Mouse (Mus musculus) neural tube, embryonic 12.5 days (tissue): ENCODE measurements around the gene Fam222a. TPM values are rescaled to one million over a fixed set of nuclear protein-coding genes. Genes with fewer than 3 reads are reported as not detected.

Experiments
- ATAC-seq: fragments of 200-750 bp; cut with Nextera tagmentation; 2 replicates; pipeline ENCODE4 v1.8.0; 2017; ENCODE audit warnings: low read depth, mild to moderate bottlenecking, moderate TSS enrichment, moderate library complexity; ENCODE audit not compliant: low FRiP score
- H3K27ac ChIP-seq: fragments of 300-500 bp; sonication (generic); 2 replicates; pipeline ENCODE4 v1.5.1; 2016
- H3K27me3 ChIP-seq: fragments of 300-500 bp; sonication (generic); replicated peaks from 2 replicates; pipeline ENCODE4 v1.6.1; 2016; ENCODE audit warnings: mild to moderate bottlenecking
- H3K36me3 ChIP-seq: fragments of 300-500 bp; sonication (generic); 2 replicates; pipeline ENCODE4 v1.6.1; 2016; ENCODE audit warnings: mild to moderate bottlenecking
- H3K4me1 ChIP-seq: fragments of 300-500 bp; sonication (generic); 2 replicates; pipeline ENCODE4 v1.6.1; 2016
- H3K4me2 ChIP-seq: fragments of 300-500 bp; sonication (generic); replicated peaks from 2 replicates; pipeline ENCODE4 v1.6.1; 2016; ENCODE audit warnings: mild to moderate bottlenecking
- H3K4me3 ChIP-seq: fragments of 300-500 bp; sonication (generic); 2 replicates; pipeline ENCODE4 v1.5.1; 2016
- H3K9ac ChIP-seq: fragments of 300-500 bp; sonication (generic); 2 replicates; pipeline ENCODE4 v1.6.1; 2016; ENCODE audit warnings: mild to moderate bottlenecking
- H3K9me3 ChIP-seq: fragments of 300-500 bp; sonication (generic); 2 replicates; pipeline ENCODE4 v1.6.1; 2016; ENCODE audit warnings: mild to moderate bottlenecking
- WGBS: fragments of 180-500 bp; shearing (Covaris S2); methylation state at CpG from one replicate; pipeline ENCODE4 v1.1.7; 2016; 5-methylcytosine and 5-hydroxymethylcytosine counted together
- polyA plus RNA-seq: library from polyadenylated mRNA; unstranded; fragments of >200 nt; fragmentation: Nextera tagmentation; extraction: Ambion mirVana; gene quantifications from 2 replicates; pipeline ENCODE4 v1.2.1, GENCODE M21; 2016

Fam222a gene
- polyA plus RNA-seq, 1 experiment from 2014 or later, result 8.0 TPM

DNA sequence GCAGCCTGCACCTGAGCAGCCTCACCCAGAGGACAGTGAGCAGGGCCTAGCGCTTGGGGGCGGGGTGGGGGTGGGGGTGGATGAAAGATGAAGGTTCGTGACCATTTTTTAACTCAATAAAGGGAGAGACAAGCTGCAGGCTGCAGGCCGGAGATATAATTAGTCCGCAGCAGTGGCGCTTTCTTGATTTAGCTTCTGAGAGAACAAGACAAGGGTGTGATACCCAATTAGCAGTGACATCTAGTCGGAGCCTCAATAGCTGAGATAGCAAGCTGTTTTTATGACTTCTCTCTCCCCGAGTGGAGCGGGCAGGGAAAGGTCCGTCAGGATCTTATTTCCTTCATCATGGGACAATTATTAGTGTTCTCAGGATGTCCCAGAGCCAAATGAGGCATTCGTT lies 7.2 kb downstream of the Fam222a start:
- H3K36me3 ChIP-seq, result no peaks in the 10 kb centered on the region
- H3K9ac ChIP-seq, result peak overlapping the region; percentile 47; the same call in 1 of the 2 replicates
- H3K9me3 ChIP-seq, result no peaks in the 10 kb centered on the region
- 16% methylated on average over 11 of the region's 11 CpGs for WGBS
- no peak for ATAC-seq
- H3K4me1 ChIP-seq, result peaks cover 94% of the 10 kb centered on the region
- no peak overlapping the region for H3K4me3 ChIP-seq
- peak overlapping the region; percentile 45 for H3K4me2 ChIP-seq
- no peaks in the 10 kb centered on the region for H3K27me3 ChIP-seq
- H3K27ac ChIP-seq, result peak overlapping the region; percentile 16; the same call in 1 of the 2 replicates

DNA sequence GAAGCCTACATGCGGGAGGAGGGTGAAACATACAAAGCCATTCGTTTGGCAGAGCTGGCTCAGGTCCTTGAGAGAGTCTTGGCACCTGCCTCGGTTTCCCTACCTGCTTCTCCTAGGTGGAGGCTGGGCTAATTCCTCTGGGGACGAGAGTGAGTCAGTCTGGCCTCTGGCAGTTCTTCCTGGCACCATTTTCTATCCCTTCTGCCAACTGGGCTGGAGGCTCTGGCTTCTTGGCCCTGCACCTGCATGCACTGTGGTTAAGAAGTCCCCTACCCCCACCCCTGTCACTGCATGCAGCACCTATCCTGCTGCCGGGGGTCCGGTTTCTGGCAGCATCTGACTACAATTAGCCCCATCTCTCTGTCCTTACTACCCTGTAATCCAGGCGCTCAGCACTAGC lies 7.7 kb downstream of the Fam222a start:
- no peak for ATAC-seq
- WGBS, result 75% methylated on average over 7 of the region's 7 CpGs
- no peak overlapping the region for H3K4me3 ChIP-seq
- H3K36me3 ChIP-seq, result no peaks in the 10 kb centered on the region
- H3K4me2 ChIP-seq, result peak overlapping the region; percentile 45
- peak overlapping the region; percentile 16; the same call in 1 of the 2 replicates for H3K27ac ChIP-seq
- no peaks in the 10 kb centered on the region for H3K9me3 ChIP-seq
- no peaks in the 10 kb centered on the region for H3K27me3 ChIP-seq
- H3K9ac ChIP-seq, result no peak overlapping the region
- peaks cover 90% of the 10 kb centered on the region for H3K4me1 ChIP-seq

DNA sequence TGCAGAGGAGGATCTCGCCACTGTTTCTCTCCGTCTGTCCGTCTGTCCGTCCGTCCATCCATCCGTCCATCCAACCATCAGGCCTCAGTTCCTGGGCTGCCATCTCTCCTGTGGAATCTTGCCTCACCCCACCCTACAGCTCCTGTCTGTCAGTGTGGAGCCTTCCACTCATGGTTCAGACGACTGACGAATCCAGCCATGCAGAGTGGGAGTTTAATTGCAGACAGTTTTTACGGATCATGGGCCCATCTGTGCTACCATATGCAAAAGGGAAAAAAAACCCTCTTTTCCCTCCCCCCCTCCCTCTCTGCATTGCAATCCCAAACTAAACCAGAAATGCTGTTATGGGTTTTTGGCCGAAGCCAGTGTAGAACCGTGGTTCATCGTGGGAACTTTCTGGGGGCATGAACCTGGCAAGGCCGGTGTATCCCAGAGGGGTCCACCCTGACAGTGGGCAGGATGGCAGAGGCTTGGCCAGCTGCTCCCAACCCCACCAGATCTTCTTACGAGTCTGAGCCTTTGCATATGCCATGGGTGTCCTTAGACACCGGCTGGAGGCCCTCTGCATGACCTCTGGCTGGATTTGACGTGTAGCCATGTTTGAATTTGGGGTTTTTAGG lies 8.3 kb downstream of the Fam222a start:
- Histone ChIP-seq H3K9me3 (no peaks in the 10 kb centered on the region), H3K4me2 (peak overlapping the region; percentile 45; the same call in 1 of the 2 replicates), H3K27me3 (no peaks in the 10 kb centered on the region), H3K4me3 (no peak overlapping the region), H3K36me3 (no peaks in the 10 kb centered on the region), H3K27ac (no peak overlapping the region), H3K9ac (no peak overlapping the region), H3K4me1 (peaks cover 87% of the 10 kb centered on the region)
- no peak for ATAC-seq
- WGBS, result 81% methylated on average over 16 of the region's 16 CpGs

DNA sequence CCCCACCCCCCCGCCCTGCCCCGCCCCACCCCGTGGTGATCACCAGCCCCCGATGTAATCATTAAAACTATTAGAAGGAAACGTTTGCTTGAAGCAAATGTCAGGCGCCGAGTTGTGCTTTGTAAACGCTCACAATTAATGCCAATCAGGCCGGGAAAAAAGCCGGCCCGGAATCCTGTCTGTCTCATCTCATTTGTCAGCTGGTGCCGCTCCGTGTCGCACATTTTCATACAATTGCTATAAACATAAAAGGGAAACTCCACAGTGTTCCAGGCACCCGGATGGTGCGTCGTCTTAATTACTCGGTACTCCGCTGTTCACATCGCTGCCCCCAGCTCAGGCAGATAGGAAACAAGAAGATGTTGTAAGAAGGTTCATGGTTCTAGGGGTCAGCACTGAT lies 10.5 kb downstream of the Fam222a start:
- H3K9ac ChIP-seq, result no peak overlapping the region
- 54% methylated on average over 20 of the region's 20 CpGs for WGBS
- H3K4me3 ChIP-seq, result no peak overlapping the region
- no peak overlapping the region for H3K27ac ChIP-seq
- ATAC-seq, result no peak
- H3K9me3 ChIP-seq, result no peaks in the 10 kb centered on the region
- H3K27me3 ChIP-seq, result no peaks in the 10 kb centered on the region
- peak overlapping the region; percentile 25; the same call in 1 of the 2 replicates for H3K4me2 ChIP-seq
- no peaks in the 10 kb centered on the region for H3K36me3 ChIP-seq
- H3K4me1 ChIP-seq, result peaks cover 82% of the 10 kb centered on the region

DNA sequence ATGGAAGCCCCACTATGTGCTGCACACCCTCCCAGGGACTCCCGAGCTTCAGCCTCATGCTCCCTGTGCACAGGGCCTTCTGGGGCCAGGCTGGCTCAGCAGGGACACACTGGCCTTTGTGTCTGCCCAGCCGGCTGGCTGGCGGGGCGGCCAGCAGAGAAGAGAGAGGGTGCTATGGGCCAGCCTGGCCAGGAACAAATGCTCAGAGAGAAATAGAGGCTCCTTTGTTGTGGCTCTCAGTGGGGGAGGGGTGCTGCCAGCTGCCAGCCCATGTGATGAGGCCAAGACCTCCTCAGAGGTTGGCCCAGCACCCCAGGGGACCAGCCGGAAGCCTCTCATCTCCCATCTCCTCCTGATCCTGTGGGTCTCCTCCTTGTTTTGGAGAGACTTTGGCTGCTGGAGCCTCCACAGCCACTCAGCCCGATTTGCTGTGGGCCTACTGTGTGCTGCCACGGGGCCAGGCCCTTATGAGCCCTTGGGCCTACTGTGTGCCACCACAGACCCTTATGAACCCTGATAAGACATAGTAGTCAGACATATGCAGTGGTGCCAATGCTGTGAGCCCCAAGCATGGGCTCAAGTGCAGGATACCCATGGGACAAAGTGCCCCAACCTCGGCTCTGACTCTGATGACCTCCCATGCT lies 12.0 kb downstream of the Fam222a start:
- Histone ChIP-seq H3K9me3 (no peaks in the 10 kb centered on the region), H3K4me1 (peaks cover 82% of the 10 kb centered on the region), H3K36me3 (no peaks in the 10 kb centered on the region), H3K27me3 (no peaks in the 10 kb centered on the region), H3K4me3 (no peak overlapping the region), H3K9ac (0 out of 2 replicates have a peak overlapping the region, but pooled peaks have one; percentile 33), H3K27ac (no peak overlapping the region; the same call in 1 of the 2 replicates), H3K4me2 (no peak overlapping the region)
- peak; percentile 31; the same call in 1 of the 2 replicates for ATAC-seq
- whole genome bisulfite sequencing, result 49% methylated on average over 8 of the region's 8 CpGs

DNA sequence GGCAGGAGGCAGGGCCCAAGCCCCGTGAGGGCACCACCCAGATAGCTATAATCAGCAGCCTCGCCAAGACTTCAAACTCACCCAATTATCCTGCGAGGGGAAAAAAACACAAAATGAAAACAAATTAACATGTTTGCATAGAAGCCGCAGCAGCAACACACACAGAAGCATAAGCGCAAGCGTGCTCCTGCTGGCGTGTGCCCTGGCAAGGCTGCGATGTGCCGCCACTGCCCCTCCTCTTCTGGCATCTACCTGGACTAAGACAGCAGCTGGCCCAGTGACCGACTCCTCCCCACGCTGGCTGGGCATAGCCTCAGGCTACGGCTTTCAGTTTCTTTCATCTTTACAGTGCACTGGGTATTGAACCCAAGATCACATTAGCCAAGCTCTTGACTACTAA lies 13.7 kb downstream of the Fam222a start:
- Histone ChIP-seq H3K4me1 (peaks cover 82% of the 10 kb centered on the region), H3K9me3 (no peaks in the 10 kb centered on the region), H3K27ac (no peak overlapping the region), H3K9ac (no peak overlapping the region), H3K27me3 (no peaks in the 10 kb centered on the region), H3K4me2 (no peak overlapping the region), H3K36me3 (no peaks in the 10 kb centered on the region), H3K4me3 (no peak overlapping the region)
- 82% methylated on average over 12 of the region's 12 CpGs for WGBS
- ATAC-seq, result no peak

DNA sequence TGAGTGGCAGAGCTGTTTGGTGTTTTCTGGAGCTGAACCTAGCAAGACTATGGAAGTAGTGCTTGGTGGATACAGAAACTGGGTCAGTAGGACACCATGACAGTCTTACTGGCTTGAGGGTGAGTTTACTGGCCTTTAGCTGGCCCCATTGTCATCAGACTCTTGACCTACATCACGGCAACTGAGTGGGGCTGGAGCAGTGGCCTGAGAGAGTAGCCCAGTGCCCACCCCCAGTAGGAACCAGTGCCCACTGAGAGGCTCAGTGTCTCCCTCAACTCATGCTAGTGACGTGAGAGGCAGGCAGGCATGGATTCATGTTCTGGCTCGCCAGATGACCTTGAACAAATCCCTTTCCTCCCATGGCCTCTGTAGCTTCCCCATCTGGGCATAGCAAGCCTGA lies 15.2 kb downstream of the Fam222a start:
- Histone ChIP-seq H3K27me3 (no peaks in the 10 kb centered on the region), H3K9me3 (no peaks in the 10 kb centered on the region), H3K36me3 (no peaks in the 10 kb centered on the region), H3K9ac (no peak overlapping the region), H3K4me1 (peaks cover 78% of the 10 kb centered on the region), H3K4me2 (no peak overlapping the region), H3K27ac (no peak overlapping the region), H3K4me3 (no peak overlapping the region)
- ATAC-seq, result no peak
- WGBS, result 67% methylated on average over 3 of the region's 3 CpGs

DNA sequence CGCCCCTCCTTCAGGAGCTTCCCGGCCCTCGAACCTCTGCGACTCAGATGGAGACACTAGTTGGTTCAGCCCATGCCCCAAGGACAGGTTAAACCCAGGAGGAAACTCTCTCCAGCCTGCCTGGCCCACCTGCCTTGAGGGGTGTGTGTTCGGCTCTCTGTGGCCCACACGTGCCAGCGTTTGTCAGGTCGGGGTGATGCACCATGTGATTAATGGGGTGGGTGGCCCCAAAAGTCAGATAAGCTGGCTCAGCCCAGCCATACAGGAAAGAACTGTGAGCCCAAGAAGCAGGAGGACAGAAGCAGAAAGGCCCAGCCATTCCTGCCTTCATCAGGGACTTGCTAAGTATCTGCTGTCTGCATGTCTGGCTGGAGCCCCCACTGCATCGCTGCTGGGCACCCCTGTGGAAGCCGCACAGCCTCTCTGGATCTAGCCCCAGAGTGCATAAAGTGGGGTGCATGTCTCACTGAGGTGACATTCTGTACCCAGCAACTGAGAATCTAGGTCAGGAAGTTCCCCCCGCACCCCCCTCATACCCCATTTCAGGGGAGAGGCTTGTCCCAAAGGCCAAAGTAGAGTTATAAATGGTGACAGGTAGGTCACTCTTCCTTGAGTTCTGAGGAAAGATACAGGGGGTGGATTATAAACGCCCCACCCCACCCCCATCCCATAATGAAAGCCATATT lies 15.8 kb downstream of the Fam222a start:
- Histone ChIP-seq H3K36me3 (no peaks in the 10 kb centered on the region), H3K9ac (0 out of 2 replicates have a peak overlapping the region, but pooled peaks have one; percentile 17), H3K27ac (no peak overlapping the region), H3K4me2 (no peak overlapping the region), H3K9me3 (no peaks in the 10 kb centered on the region), H3K27me3 (no peaks in the 10 kb centered on the region), H3K4me3 (no peak overlapping the region), H3K4me1 (peaks cover 78% of the 10 kb centered on the region)
- 78% methylated on average over 12 of the region's 12 CpGs for WGBS
- ATAC-seq, result no peak

DNA sequence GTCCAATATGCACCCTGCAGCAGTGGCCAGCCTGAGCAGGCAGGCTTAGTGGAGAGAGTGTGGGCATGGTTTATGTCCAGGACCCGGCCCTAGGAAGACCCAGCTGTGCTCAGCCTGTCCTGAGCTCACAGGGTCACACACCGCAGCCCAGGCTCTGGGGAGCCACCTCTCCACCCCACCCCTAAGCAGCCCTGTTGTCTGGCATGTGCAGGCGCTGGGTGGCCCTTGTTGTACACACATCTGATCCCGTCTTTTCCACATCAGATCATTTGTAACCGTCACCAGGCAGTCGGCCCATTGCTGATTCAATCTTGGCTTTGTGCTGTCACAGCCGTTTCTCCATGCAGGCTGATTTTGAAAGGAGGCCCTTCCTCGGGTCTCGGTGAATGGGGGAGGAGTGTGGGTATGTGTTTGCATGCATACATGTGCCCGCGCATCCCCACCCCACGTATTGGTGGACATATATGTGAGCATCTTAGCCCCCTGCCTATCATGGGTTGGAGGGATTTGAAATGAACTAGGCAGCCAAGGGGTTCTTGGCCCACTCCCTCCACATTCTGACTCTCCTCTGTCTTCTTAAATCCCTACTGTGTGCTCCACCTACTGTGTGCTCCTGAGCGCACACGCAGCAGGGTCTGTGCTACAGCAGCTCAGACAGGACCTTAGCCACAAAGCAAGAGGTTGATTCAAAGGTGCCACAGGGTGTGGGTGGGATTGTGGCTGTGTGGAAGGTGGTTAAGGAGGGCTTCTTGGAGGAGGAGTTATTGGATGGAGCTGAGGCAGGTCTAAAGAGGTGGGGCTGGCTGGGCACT lies 16.7 kb downstream of the Fam222a start:
- 32% methylated on average over 14 of the region's 14 CpGs for WGBS
- no peaks in the 10 kb centered on the region for H3K27me3 ChIP-seq
- H3K4me3 ChIP-seq, result no peak overlapping the region
- 0 out of 2 replicates have a peak overlapping the region, but pooled peaks have one; percentile 15 for H3K27ac ChIP-seq
- no peaks in the 10 kb centered on the region for H3K36me3 ChIP-seq
- peak; percentile 19; the same call in 1 of the 2 replicates for ATAC-seq
- 0 out of 2 replicates have a peak overlapping the region, but pooled peaks have one; percentile 9 for H3K4me2 ChIP-seq
- H3K9ac ChIP-seq, result 0 out of 2 replicates have a peak overlapping the region, but pooled peaks have one; percentile 17
- peaks cover 80% of the 10 kb centered on the region for H3K4me1 ChIP-seq
- H3K9me3 ChIP-seq, result no peaks in the 10 kb centered on the region

DNA sequence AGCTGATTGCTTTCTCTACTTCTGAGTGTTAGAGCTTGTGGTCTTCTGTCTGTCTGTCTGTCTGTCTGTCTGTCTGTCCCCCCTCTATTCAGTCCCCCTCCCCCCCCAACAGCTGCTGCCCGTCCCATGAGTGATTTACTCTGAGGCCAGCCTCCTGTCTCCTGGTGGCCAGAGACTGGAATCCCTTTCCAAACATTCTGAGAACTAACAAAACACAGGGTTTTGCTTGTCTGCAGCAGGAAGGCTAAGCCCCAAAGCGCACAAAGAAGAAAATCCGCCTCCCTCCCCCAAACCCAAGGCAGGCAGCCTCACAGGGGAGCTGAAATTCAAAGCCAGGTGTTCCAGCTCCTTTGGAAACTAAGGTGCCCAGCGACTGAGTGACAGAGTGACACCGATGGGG lies 17.9 kb downstream of the Fam222a start:
- ATAC-seq, result no peak
- H3K4me1 ChIP-seq, result peaks cover 86% of the 10 kb centered on the region
- no peaks in the 10 kb centered on the region for H3K36me3 ChIP-seq
- WGBS, result 13% methylated on average over 5 of the region's 5 CpGs
- H3K9ac ChIP-seq, result no peak overlapping the region
- H3K9me3 ChIP-seq, result no peaks in the 10 kb centered on the region
- H3K27ac ChIP-seq, result no peak overlapping the region
- H3K4me3 ChIP-seq, result no peak overlapping the region
- 0 out of 2 replicates have a peak overlapping the region, but pooled peaks have one; percentile 9 for H3K4me2 ChIP-seq
- H3K27me3 ChIP-seq, result no peaks in the 10 kb centered on the region

DNA sequence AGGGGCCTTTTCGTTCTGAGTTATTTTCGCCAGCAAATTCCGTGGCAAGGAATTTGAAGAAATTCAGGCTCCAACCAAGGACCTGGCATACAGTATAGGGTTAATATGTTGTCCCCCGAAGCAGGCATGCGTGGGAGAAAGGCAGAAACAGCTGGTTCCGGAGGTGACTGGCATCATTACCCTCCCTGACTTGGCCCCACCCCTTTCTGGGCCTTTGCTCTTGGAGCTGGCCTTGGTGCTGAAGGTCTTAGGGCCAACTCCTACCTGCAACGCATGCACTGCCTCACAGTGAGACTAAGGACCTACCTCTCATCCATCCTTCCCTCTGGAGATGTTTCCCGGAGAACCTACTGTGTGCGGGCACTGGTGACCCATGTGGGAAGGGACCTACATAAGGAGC lies 20.1 kb downstream of the Fam222a start:
- Histone ChIP-seq H3K27ac (no peak overlapping the region), H3K36me3 (no peaks in the 10 kb centered on the region), H3K4me1 (peaks cover 92% of the 10 kb centered on the region), H3K9me3 (no peaks in the 10 kb centered on the region), H3K4me3 (no peak overlapping the region), H3K9ac (no peak overlapping the region), H3K27me3 (no peaks in the 10 kb centered on the region), H3K4me2 (peak overlapping the region; percentile 10; the same call in 1 of the 2 replicates)
- ATAC-seq, result no peak
- WGBS, result 44% methylated on average over 9 of the region's 9 CpGs
